ENCODE assay signal across 21 mouse cellular contexts in genomic region chr2:119917631-119918369, GRCm38 (mm10). TPM values are rescaled to one million over a fixed set of nuclear protein-coding genes. Genes with fewer than 3 reads are reported as not detected.
DNase-seq lines count a peak whose midpoint lies in the region; ATAC-seq and TF ChIP-seq lines count a peak whose summit lies in the region.
"Had no signal": no experiment of that assay in that cellular context is flagged by ENCODE, and none has a peak within 500 bp of the region (broad histone marks: within the 10 kb centered on the region; RNA-seq: fewer than 3 reads in every experiment).

No protein-coding gene starts in this region.

- TF ChIP-seq EP300 in liver, embryonic 14.5 days (IDR thresholded peaks at IDR 0.05; ENCODE audit: low read depth) = no peak

- no peaks in the 10 kb centered on the region for H3K27me3 ChIP-seq in liver, embryonic 14.5 days (ENCODE audit: control insufficient read depth, insufficient read depth, low read length)
- H3K27me3 ChIP-seq in liver, embryonic 12.5 days (replicated peaks) = no peaks in the 10 kb centered on the region
- H3K27me3 ChIP-seq: forebrain, embryonic 12.5 days; intestine, embryonic 15.5 days; kidney, embryonic 15.5 days had no signal

- peaks cover 16% of the 10 kb centered on the region for H3K36me3 ChIP-seq in liver, embryonic 14.5 days (replicated peaks; ENCODE audit: control insufficient read depth, insufficient read depth, low read depth)
- peaks cover 36% of the 10 kb centered on the region for H3K36me3 ChIP-seq in liver, embryonic 12.5 days

- DNase-seq in gastrocnemius, adult 2 months = peak; percentile 19
- no peak for DNase-seq in gastrocnemius, postnatal 10 days
- no peak for DNase-seq in liver, embryonic 14.5 days (ENCODE audit: low read depth in 3 of 3, low spot score in 3 of 3)
- DNase-seq in R1 (ENCODE audit: low read depth, low spot score) = peak; percentile 71
- DNase-seq in left cerebral cortex, adult 18-20 months (ENCODE audit: low spot score in 2 of 2) = no peak
- no peak for DNase-seq in spleen, postnatal 10 days (ENCODE audit: low spot score in 2 of 2)
- DNase-seq: adrenal gland, postnatal 36 days; cerebellum, adult 11 months; cerebellum, postnatal 10 days; midbrain, embryonic 14.5 days; right cerebral cortex, postnatal 25 days; thymus, postnatal 25 days had no signal

- intact Hi-C loops in gastrocnemius, adult 2 months (cut with DNase I) = no loop called here

- peak; percentile 13; the same call in 1 of the 2 replicates for TF ChIP-seq CTCF in gastrocnemius, adult 2 months (IDR thresholded peaks at IDR 0.05)
- peak; percentile 8; the same call in 1 of the 2 replicates for TF ChIP-seq CTCF in liver, embryonic 14.5 days (IDR thresholded peaks at IDR 0.05; ENCODE audit: low read depth)

- WGBS in liver, embryonic 14.5 days (ENCODE audit: insufficient replicate concordance) = 64% methylated on average over 1 of the region's 1 CpGs
- 66% methylated on average over 1 of the region's 1 CpGs for WGBS in liver, embryonic 12.5 days (ENCODE audit: insufficient replicate concordance)

- H3K4me2 ChIP-seq in liver, embryonic 14.5 days (ENCODE audit: low read depth) = no peak overlapping the region
- no peak overlapping the region for H3K4me2 ChIP-seq in liver, embryonic 12.5 days
- H3K4me2 ChIP-seq: forebrain, embryonic 12.5 days; heart, embryonic 11.5 days; intestine, embryonic 15.5 days; kidney, embryonic 15.5 days had no signal

- peak; percentile 43; the same call in 1 of the 2 replicates for ATAC-seq in liver, embryonic 14.5 days (ENCODE audit: insufficient read depth)
- ATAC-seq in liver, embryonic 12.5 days = no peak
- ATAC-seq in megakaryocyte-erythroid progenitor cell, adult 5-6 weeks (replicated peaks; ENCODE audit: low FRiP score, low TSS enrichment, poor library complexity, severe bottlenecking) = peak; percentile 92
- ATAC-seq: hindbrain, embryonic 16.5 days; intestine, embryonic 15.5 days had no signal

- no peak overlapping the region for H3K4me3 ChIP-seq in gastrocnemius, adult 2 months
- no peak overlapping the region for H3K4me3 ChIP-seq in liver, embryonic 14.5 days (ENCODE audit: insufficient read depth in 1 of 2, low read depth in 2 of 2, low read length in 2 of 2)
- H3K4me3 ChIP-seq in liver, embryonic 12.5 days = no peak overlapping the region
- H3K4me3 ChIP-seq: forebrain, embryonic 12.5 days; hindbrain, embryonic 10.5 days; intestine, embryonic 15.5 days; kidney, embryonic 15.5 days; limb, embryonic 10.5 days had no signal

- no peaks in the 10 kb centered on the region; a peak in 1 of 4 replicates for H3K4me1 ChIP-seq in liver, embryonic 14.5 days (replicated peaks; ENCODE audit: control insufficient read depth in 2 of 2, insufficient read depth in 2 of 2, low read length in 1 of 2)
- H3K4me1 ChIP-seq in liver, embryonic 12.5 days = no peaks in the 10 kb centered on the region
- H3K4me1 ChIP-seq: forebrain, embryonic 12.5 days; hindbrain, embryonic 10.5 days; intestine, embryonic 15.5 days; limb, embryonic 10.5 days had no signal

- H3K9ac ChIP-seq in liver, embryonic 14.5 days (replicated peaks) = no peak overlapping the region
- no peak overlapping the region for H3K9ac ChIP-seq in liver, embryonic 12.5 days
- H3K9ac ChIP-seq: forebrain, embryonic 12.5 days; intestine, embryonic 15.5 days; kidney, embryonic 15.5 days had no signal

- no peak overlapping the region for H3K27ac ChIP-seq in gastrocnemius, adult 2 months
- H3K27ac ChIP-seq in liver, embryonic 14.5 days = no peak overlapping the region
- H3K27ac ChIP-seq in liver, embryonic 12.5 days = no peak overlapping the region
- H3K27ac ChIP-seq: forebrain, embryonic 12.5 days; hindbrain, embryonic 10.5 days; intestine, embryonic 15.5 days; kidney, embryonic 15.5 days; limb, embryonic 10.5 days had no signal

- H3K9me3 ChIP-seq in liver, embryonic 14.5 days (ENCODE audit: control insufficient read depth, low read length) = no peaks in the 10 kb centered on the region
- no peaks in the 10 kb centered on the region for H3K9me3 ChIP-seq in liver, embryonic 12.5 days (replicated peaks)
- H3K9me3 ChIP-seq: forebrain, embryonic 12.5 days; hindbrain, embryonic 10.5 days; intestine, embryonic 15.5 days; kidney, embryonic 15.5 days; limb, embryonic 10.5 days had no signal

RNA-seq across cellular contexts. Expression of gene Mga, which starts 20.8 kb away (rescaled TPM):
- total RNA-seq in gastrocnemius, adult 2 months (2021) = 10 to 100 TPM; 32.9 to 38.4 TPM
- total RNA-seq in gastrocnemius, postnatal 10 days (2021) = 10 to 100 TPM; 44.9 to 54.4 TPM
- polyA plus RNA-seq in liver, embryonic 14.5 days (2012; rRNA removed) = 4.2 and 4.6 TPM in 2 replicates
- 6.0 and 6.6 TPM in 2 replicates for polyA plus RNA-seq in liver, embryonic 14.5 days (2014; fragmentation: Nextera tagmentation; extraction: Ambion mirVana)
- polyA plus RNA-seq in liver, embryonic 12.5 days (2016; fragmentation: Nextera tagmentation; extraction: Ambion mirVana) = 12.5 and 13.3 TPM in 2 replicates
- 76.3 and 98.4 TPM in 2 replicates for total RNA-seq in megakaryocyte-erythroid progenitor cell, adult 5-6 weeks (2014; fragmentation: Nextera tagmentation)
- 82.5 and 83.6 TPM in 2 replicates for total RNA-seq in megakaryocyte-erythroid progenitor cell, adult 5-6 weeks (2017)
- 10 to 100 TPM; 59.4 to 65.6 TPM for total RNA-seq in left cerebral cortex, adult 18-20 months (2021)

RNA-seq across cellular contexts. Expression of gene Mapkbp1, which starts 54.7 kb away (rescaled TPM):
- total RNA-seq in gastrocnemius, adult 2 months (2021) = 1 to 10 TPM; 8.1 to 8.4 TPM
- 10 to 100 TPM in 1 of 2 experiments, 1 to 10 TPM in 1; 9.1 to 11.0 TPM for total RNA-seq in gastrocnemius, postnatal 10 days (2021)
- polyA plus RNA-seq in liver, embryonic 14.5 days (2012; rRNA removed) = 1.0 and 1.1 TPM in 2 replicates
- polyA plus RNA-seq in liver, embryonic 14.5 days (2014; fragmentation: Nextera tagmentation; extraction: Ambion mirVana) = 0.15 and 0.20 TPM in 2 replicates
- polyA plus RNA-seq in liver, embryonic 12.5 days (2016; fragmentation: Nextera tagmentation; extraction: Ambion mirVana) = 0.63 and 0.96 TPM in 2 replicates
- 4.5 and 5.0 TPM in 2 replicates for total RNA-seq in megakaryocyte-erythroid progenitor cell, adult 5-6 weeks (2014; fragmentation: Nextera tagmentation)
- 2.8 and 6.7 TPM in 2 replicates for total RNA-seq in megakaryocyte-erythroid progenitor cell, adult 5-6 weeks (2017)
- 10 to 100 TPM; 44.9 to 45.1 TPM for total RNA-seq in left cerebral cortex, adult 18-20 months (2021)

Comparison
In these comparisons a context has a peak if more than half of its experiments do, and no peak if none do; other contexts are left out.
1. DNase-seq: peak in gastrocnemius, adult 2 months (single experiment) and R1 (single experiment); none in gastrocnemius, postnatal 10 days (single experiment), liver, embryonic 14.5 days (0 of 3), left cerebral cortex, adult 18-20 months (0 of 2) and spleen, postnatal 10 days (0 of 2).